Mouse (Mus musculus) ES-Bruce4 (cell line): ENCODE results near the gene Gm10337. TPM values are rescaled to one million over a fixed set of nuclear protein-coding genes. Genes with fewer than 3 reads are reported as not detected.
A peak's percentile ranks its signal among the peaks of the same experiment; 100 is the strongest.

Experiments
- H3K27ac ChIP-seq: 2 replicates; pipeline ENCODE4 v1.5.1; 2012; ENCODE audit warnings: low read length, inconsistent platforms; ENCODE audit not compliant: insufficient read depth
- H3K27me3 ChIP-seq: 2 replicates; pipeline ENCODE4 v1.6.1; 2012; ENCODE audit warnings: mild to moderate bottlenecking, low read length, inconsistent platforms; ENCODE audit not compliant: control insufficient read depth, poor library complexity, insufficient read depth, severe bottlenecking
- H3K36me3 ChIP-seq: 2 replicates; pipeline ENCODE4 v1.6.1; 2012; ENCODE audit warnings: inconsistent platforms, mild to moderate bottlenecking, low read length, moderate library complexity; ENCODE audit not compliant: control insufficient read depth, poor library complexity, insufficient read depth, severe bottlenecking
- H3K4me1 ChIP-seq: one replicate; pipeline ENCODE4 v1.8.1; 2011; ENCODE audit warnings: low read length; ENCODE audit not compliant: control insufficient read depth, insufficient read depth
- H3K4me3 ChIP-seq: 2 replicates; pipeline ENCODE4 v1.5.1; 2011; ENCODE audit warnings: low read depth, mild to moderate bottlenecking, low read length
- H3K9ac ChIP-seq: 2 replicates; pipeline ENCODE4 v1.6.1; 2012; ENCODE audit warnings: low read depth, mild to moderate bottlenecking, inconsistent platforms; ENCODE audit not compliant: poor library complexity, severe bottlenecking
- H3K9me3 ChIP-seq: replicated peaks from 2 replicates; pipeline ENCODE4 v1.6.1; 2012; ENCODE audit warnings: mild to moderate bottlenecking, low read length, inconsistent platforms; ENCODE audit not compliant: control insufficient read depth, poor library complexity, insufficient read depth, severe bottlenecking
- CTCF ChIP-seq: IDR thresholded peaks from one replicate; pipeline ENCODE4 v1.8.1; 2011; ENCODE audit warnings: low read depth, low read length
- EP300 ChIP-seq: IDR thresholded peaks from 2 replicates; pipeline ENCODE4 v1.6.1; 2011; ENCODE audit warnings: low read depth, low read length; ENCODE audit not compliant: insufficient read depth
- POLR2A ChIP-seq: IDR thresholded peaks from one replicate; pipeline ENCODE4 v1.8.1; 2011; ENCODE audit warnings: low read length; ENCODE audit not compliant: insufficient read depth
- polyA plus RNA-seq: library from polyadenylated mRNA; stranded (reverse); fragments of >200 nt; gene quantifications from 2 replicates; pipeline ENCODE4 v1.2.4, GENCODE M21; 2011; ENCODE audit warnings: low read depth; ENCODE audit not compliant: missing spikeins, insufficient read depth, insufficient read length

Gm10337 gene
- not detected in 2 replicates for polyA plus RNA-seq

DNA sequence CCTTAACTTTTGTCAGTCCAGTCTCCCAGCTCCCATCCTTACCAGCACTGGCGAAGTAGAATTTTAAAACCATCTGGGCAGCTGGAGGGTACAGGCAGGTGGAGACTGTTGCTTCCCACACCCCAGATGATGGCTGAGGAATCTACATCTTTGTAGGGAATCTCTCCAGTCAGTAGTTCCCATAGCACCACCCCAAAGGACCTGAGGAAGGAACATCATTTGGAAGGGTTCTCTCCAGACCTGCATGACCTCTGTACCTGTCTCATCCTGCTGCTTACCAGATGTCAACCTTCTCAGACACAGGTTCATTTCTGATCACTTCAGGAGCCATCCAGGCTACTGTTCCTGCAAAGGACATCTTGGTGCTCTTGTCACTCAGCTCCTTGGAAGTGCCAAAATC lies at the start of gene Gm10337:
Gene Gm10337, plus strand, starts transcription at position 276 of the 400 bp plus-strand sequence.
- no peak within 1 kb of the TSS for H3K4me3 ChIP-seq
- peaks cover 2% of the 10 kb centered on the region for H3K4me1 ChIP-seq
- no peaks in the 10 kb centered on the region for H3K9me3 ChIP-seq
- H3K9ac ChIP-seq: no peak within 1 kb of the TSS
- H3K27me3 ChIP-seq: no peaks in the 10 kb centered on the region
- no peak within 1 kb of the TSS for H3K27ac ChIP-seq
- peaks cover 59% of the 10 kb centered on the region for H3K36me3 ChIP-seq
- TF ChIP-seq POLR2A (no peak), EP300 (no peak), CTCF (no peak)

DNA sequence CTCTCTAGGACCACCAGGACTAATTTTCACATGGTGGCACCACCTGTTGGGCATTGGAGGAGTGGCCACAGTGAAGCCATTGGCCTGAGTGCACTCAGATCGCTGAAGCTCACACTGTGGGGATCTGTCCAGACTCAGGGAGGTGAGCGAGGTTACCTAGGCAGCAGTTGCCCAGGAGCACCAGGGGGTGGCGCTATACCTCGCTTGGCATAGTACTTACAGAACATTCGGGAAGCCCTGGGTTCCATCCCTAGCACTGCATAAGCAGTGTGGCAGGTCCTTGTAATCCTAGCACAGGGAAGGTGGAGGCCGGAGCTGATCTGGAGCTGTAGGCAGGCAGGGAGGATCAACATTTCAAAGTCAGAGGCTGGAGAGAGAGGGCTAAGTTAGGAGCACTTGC lies 47.5 kb upstream of the Gm10337 start:
- Histone ChIP-seq H3K9ac (no peak overlapping the region), H3K27me3 (no peaks in the 10 kb centered on the region), H3K4me1 (peaks cover 1% of the 10 kb centered on the region), H3K27ac (no peak overlapping the region), H3K9me3 (no peaks in the 10 kb centered on the region), H3K4me3 (no peak overlapping the region), H3K36me3 (no peaks in the 10 kb centered on the region)
- TF ChIP-seq POLR2A (no peak), CTCF (peak; percentile 98)

DNA sequence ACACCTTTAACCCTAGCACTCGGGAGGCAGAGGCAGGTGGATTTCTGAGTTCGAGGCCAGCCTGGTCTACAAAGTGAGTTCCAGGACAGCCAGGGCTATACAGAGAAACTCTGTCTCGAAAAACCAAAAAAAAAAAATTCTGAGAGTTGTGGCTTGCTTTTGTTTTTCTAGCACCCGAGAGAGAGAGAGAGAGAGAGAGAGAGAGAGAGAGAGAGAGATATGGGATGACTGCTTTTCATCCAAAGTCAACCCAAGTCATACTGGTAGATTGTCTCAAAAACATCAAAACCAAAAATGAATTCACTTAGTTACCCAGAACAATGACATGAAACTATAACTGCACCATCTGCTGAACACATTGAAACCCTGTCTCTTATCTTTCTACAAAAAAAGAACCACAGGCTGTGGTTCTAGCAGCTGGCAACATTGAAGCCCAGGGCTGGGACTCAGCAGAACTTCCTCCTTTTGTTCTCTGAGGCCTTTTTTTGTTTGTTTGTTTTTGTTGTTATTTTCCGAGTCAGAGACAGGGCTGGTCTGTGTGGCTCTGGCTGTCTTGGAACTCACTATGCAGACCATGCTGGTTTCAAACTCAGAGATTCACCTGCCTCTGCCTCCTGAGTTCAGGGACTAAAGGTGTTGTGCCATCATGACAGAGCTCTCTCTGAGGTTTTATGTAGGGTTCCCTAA lies 45.3 kb upstream of the Gm10337 start:
- Histone ChIP-seq H3K9me3 (no peaks in the 10 kb centered on the region), H3K4me3 (no peak overlapping the region), H3K27ac (peak overlapping the region; percentile 67; the same call in 1 of the 2 replicates), H3K9ac (peak overlapping the region; percentile 81; the same call in 1 of the 2 replicates), H3K36me3 (peaks cover 5% of the 10 kb centered on the region; the same call in 1 of the 2 replicates), H3K27me3 (no peaks in the 10 kb centered on the region), H3K4me1 (peaks cover 4% of the 10 kb centered on the region)
- TF ChIP-seq POLR2A (no peak), CTCF (no peak), EP300 (no peak)

DNA sequence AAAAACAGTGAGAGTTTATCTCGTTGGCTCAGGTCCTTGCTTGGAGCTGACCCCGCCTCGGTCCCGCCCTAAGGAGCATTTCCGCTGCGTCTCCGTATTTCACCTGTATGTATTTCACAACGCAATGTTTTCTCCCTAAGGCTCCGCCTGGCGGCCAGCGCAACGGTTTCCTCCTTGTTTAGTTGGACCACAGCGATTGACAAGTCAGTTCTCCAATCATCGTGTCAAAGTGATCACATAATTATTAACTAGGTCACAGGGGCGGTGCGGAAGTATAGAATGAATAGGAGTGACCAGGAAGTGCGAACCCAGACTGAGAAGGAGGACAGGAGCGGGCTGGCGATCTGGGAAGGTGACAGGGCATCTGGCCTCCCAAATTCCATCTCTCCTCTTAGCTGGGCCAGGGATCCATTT lies 44.6 kb upstream of the Gm10337 start, which contains the start of gene Prr13:
Gene Prr13, plus strand, starts transcription at position 125 of the 414 bp plus-strand sequence.
- H3K27me3 ChIP-seq: no peaks in the 10 kb centered on the region
- H3K9me3 ChIP-seq: no peaks in the 10 kb centered on the region
- H3K9ac ChIP-seq: peak within 1 kb of the TSS; percentile 81
- peak within 1 kb of the TSS; percentile 78 for H3K27ac ChIP-seq
- H3K4me1 ChIP-seq: peaks cover 4% of the 10 kb centered on the region
- H3K36me3 ChIP-seq: peaks cover 7% of the 10 kb centered on the region; the same call in 1 of the 2 replicates
- peak; percentile 19 for TF ChIP-seq CTCF
- TF ChIP-seq EP300: 0 out of 2 replicates have a peak, but pooled peaks have one; percentile 29
- peak; percentile 59 for TF ChIP-seq POLR2A
- H3K4me3 ChIP-seq: peak within 1 kb of the TSS; percentile 89

DNA sequence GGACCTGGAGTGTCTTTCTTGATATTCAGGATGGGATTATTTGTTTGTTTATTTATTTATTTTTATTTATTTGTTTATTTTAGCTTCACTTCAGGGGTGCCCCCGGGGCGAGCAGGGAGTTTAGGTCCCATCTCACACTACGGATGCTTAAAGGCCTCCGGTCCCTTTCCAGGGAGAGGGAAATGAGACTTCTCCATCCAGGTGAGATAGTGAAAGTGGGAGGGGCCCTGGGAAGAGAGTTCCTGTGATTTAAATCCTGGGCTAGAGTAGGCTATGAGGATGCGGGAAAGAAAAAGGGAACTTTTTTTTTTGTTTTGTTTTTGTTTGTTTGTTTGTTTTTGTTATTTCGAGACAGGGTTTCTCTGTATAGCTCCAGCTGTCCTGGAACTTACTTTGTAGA lies 44.1 kb upstream of the Gm10337 start:
- peak overlapping the region; percentile 78 for H3K27ac ChIP-seq
- TF ChIP-seq EP300 (no peak), CTCF (no peak), POLR2A (no peak)
- peaks cover 4% of the 10 kb centered on the region for H3K4me1 ChIP-seq
- no peaks in the 10 kb centered on the region for H3K9me3 ChIP-seq
- H3K9ac ChIP-seq: peak overlapping the region; percentile 81
- H3K36me3 ChIP-seq: peaks cover 7% of the 10 kb centered on the region
- peak overlapping the region; percentile 89 for H3K4me3 ChIP-seq
- no peaks in the 10 kb centered on the region for H3K27me3 ChIP-seq

DNA sequence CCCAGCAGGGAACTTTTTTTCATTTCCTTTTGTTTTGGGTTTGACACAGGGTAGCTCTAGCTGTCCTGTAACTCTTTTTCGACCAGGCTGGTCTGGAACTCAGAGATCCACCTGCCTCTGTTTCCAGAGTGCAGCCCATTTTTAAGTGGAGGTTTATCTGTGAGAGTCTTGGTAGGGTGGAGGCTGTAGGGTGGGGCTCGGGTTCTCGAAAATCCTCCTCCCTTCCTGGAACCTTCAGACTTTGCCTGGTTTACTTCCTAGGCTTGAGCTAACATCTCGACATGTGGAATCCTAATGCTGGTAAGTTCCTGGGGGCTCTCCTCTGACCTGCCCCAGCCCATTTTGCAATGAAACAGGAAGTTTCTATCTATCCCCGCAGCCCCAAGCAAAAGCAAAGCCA lies 43.7 kb upstream of the Gm10337 start:
- Histone ChIP-seq H3K27me3 (no peaks in the 10 kb centered on the region), H3K4me3 (peak overlapping the region; percentile 58), H3K4me1 (peaks cover 4% of the 10 kb centered on the region), H3K9me3 (no peaks in the 10 kb centered on the region), H3K27ac (peak overlapping the region; percentile 78), H3K9ac (peak overlapping the region; percentile 81), H3K36me3 (peaks cover 7% of the 10 kb centered on the region)
- TF ChIP-seq POLR2A (no peak), EP300 (no peak), CTCF (no peak)
